Mouse (Mus musculus) megakaryocyte, embryonic 14.5 days (primary cell): ENCODE results near the gene Vdac1.

Source experiments
- FLI1 ChIP-seq: IDR thresholded peaks from 2 replicates; pipeline ENCODE4 v1.6.1; 2012; ENCODE audit warnings: low read length, inconsistent platforms, mixed read lengths
- GATA1 ChIP-seq: IDR thresholded peaks from 3 replicates; pipeline ENCODE4 v1.6.1; 2012; ENCODE audit warnings: mixed read lengths, low read length, inconsistent platforms, borderline replicate concordance

GRCm38 (mm10) chr11:52397385-52397987, 36.8 kb downstream of the Vdac1 start:
- no peak for TF ChIP-seq FLI1
- TF ChIP-seq GATA1: no peak
